Mouse (Mus musculus) neural tube, embryonic 15.5 days (tissue): ENCODE results near the gene Ppp1r3c. TPM values are rescaled to one million over a fixed set of nuclear protein-coding genes. Genes with fewer than 3 reads are reported as not detected.
A peak's percentile ranks its signal among the peaks of the same experiment; 100 is the strongest.
"Not testable (repeated sequence)": the region's sequence is repeated elsewhere in the genome, so short reads cannot be mapped to it uniquely, and the experiment has no call there.

ENCODE experiments used
- ATAC-seq: fragments of 200-750 bp; cut with Nextera tagmentation; 2 replicates; pipeline ENCODE4 v1.8.0; 2017; ENCODE audit warnings: mild to moderate bottlenecking, moderate TSS enrichment, moderate library complexity; ENCODE audit not compliant: low FRiP score
- H3K27ac ChIP-seq: fragments of 300-500 bp; sonication (generic); replicated peaks from 2 replicates; pipeline ENCODE4 v1.5.1; 2015; ENCODE audit warnings: mild to moderate bottlenecking, inconsistent platforms
- H3K27me3 ChIP-seq: fragments of 300-500 bp; sonication (generic); replicated peaks from 2 replicates; pipeline ENCODE4 v1.6.1; 2015; ENCODE audit warnings: inconsistent platforms
- H3K36me3 ChIP-seq: fragments of 300-500 bp; sonication (generic); 2 replicates; pipeline ENCODE4 v1.6.1; 2015; ENCODE audit warnings: inconsistent platforms
- H3K4me1 ChIP-seq: fragments of 300-500 bp; sonication (generic); 2 replicates; pipeline ENCODE4 v1.6.1; 2015; ENCODE audit warnings: inconsistent platforms
- H3K4me2 ChIP-seq: fragments of 300-500 bp; sonication (generic); 2 replicates; pipeline ENCODE4 v1.6.1; 2015; ENCODE audit warnings: inconsistent platforms, mild to moderate bottlenecking, moderate library complexity
- H3K4me3 ChIP-seq: fragments of 300-500 bp; sonication (generic); replicated peaks from 2 replicates; pipeline ENCODE4 v1.5.1; 2015; ENCODE audit warnings: mild to moderate bottlenecking, inconsistent platforms
- H3K9ac ChIP-seq: fragments of 300-500 bp; sonication (generic); replicated peaks from 2 replicates; pipeline ENCODE4 v1.6.1; 2015; ENCODE audit warnings: mild to moderate bottlenecking, inconsistent platforms
- H3K9me3 ChIP-seq: fragments of 300-500 bp; sonication (generic); replicated peaks from 2 replicates; pipeline ENCODE4 v1.6.1; 2016; ENCODE audit warnings: inconsistent platforms
- WGBS: fragments of 180-500 bp; shearing (Covaris S2); methylation state at CpG from one replicate; pipeline ENCODE4 v1.1.7; 2015; ENCODE audit warnings: mixed read lengths; 5-methylcytosine and 5-hydroxymethylcytosine counted together
- polyA plus RNA-seq: library from polyadenylated mRNA; unstranded; fragments of >200 nt; fragmentation: Nextera tagmentation; extraction: Ambion mirVana; gene quantifications from 2 replicates; pipeline ENCODE4 v1.2.1, GENCODE M21; 2015

The Ppp1r3c gene
- polyA plus RNA-seq, 1 experiment from 2014 or later, result 21.9 TPM

DNA sequence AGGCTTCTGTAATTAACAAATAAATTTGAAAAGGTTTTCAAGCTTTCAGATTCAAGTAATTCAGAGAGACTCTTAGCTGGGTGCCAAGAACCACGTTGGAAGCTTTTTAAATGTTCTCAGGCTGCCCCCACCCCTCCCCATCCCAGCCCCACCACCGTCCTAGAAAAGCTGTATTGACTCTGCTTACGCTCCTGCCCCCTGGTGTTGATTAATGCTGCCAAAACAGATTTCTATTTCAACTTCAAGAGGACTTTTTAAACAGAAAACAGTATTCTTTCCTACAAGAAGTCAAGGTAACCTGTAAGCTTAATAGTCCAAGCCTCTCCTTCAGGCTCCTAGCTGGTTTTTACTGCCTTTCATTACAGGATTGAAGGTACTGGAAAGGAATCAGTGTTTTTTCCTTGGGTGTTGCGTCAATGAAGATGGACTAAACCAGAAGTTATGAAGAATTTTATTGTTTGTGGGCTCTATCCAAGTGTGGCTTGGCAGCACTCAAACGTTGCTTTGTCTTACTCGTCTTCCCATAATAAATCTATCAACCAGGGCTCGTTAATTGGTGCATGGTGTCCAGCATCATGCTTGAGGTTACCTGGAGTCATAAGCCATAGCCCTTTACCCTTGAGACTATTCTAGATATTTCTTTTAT is 3.2 kb upstream of the Ppp1r3c start:
- Histone ChIP-seq H3K27me3 (no peaks in the 10 kb centered on the region), H3K9ac (no peak overlapping the region), H3K4me2 (no peak overlapping the region), H3K9me3 (no peaks in the 10 kb centered on the region), H3K4me3 (no peak overlapping the region), H3K4me1 (peaks cover 10% of the 10 kb centered on the region), H3K27ac (no peak overlapping the region), H3K36me3 (no peaks in the 10 kb centered on the region)
- no peak for ATAC-seq
- WGBS, result 50% methylated on average over 7 of the region's 7 CpGs

DNA sequence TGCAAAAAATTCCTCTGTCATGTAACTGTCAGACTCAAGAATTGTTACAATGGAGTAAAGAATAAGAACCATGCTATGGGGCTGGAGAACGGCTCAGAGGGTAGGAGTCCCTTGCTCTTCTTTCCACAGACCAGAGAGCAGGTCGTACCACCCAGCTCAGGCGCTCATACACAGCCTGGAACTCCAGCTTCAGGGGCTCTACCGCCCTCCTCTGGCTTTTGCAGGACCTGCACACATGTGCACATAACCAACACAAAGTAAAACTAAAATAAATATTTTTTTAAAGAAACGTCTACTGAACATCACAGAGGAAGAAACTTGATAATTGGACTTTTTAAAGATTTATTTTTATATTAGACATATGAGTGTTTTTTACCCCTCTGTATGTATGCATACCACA is 1.6 kb upstream of the Ppp1r3c start:
- no peaks in the 10 kb centered on the region for H3K27me3 ChIP-seq
- no peak overlapping the region for H3K4me2 ChIP-seq
- H3K4me1 ChIP-seq, result peaks cover 10% of the 10 kb centered on the region
- 0 out of 2 replicates have a peak, but pooled peaks cover 2% of the 10 kb centered on the region for H3K36me3 ChIP-seq
- no peaks in the 10 kb centered on the region for H3K9me3 ChIP-seq
- ATAC-seq, result no peak
- WGBS, result 87% methylated on average over 5 of the region's 5 CpGs
- H3K4me3 ChIP-seq, result no peak overlapping the region
- no peak overlapping the region for H3K27ac ChIP-seq
- no peak overlapping the region for H3K9ac ChIP-seq

DNA sequence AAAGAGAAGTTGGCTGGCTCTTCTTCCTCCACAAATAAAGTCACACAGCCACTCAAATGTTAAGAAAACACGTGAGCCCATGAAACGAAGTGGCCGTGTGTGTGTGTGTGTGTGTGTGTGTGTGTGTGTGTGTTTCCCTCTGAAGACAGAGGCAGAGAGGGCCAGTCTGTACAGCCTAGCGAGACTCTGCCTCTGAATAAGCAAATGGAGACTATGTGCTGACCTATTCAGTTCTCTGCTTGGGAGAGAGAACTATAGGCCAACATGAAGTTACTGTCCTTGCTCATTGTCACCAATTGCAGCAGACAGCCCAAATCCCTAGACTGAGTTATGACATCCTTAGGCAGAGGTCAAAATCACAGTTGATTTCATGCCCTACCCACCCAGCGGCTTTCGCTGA is 634 bp upstream of the Ppp1r3c start:
- Histone ChIP-seq H3K4me1 (peaks cover 10% of the 10 kb centered on the region), H3K27ac (peak overlapping the region; percentile 85), H3K27me3 (no peaks in the 10 kb centered on the region), H3K9me3 (no peaks in the 10 kb centered on the region), H3K36me3 (0 out of 2 replicates have a peak, but pooled peaks cover 2% of the 10 kb centered on the region), H3K4me2 (peak overlapping the region; percentile 86), H3K9ac (peak overlapping the region; percentile 69), H3K4me3 (peak overlapping the region; percentile 62)
- peak; percentile 68 for ATAC-seq
- 31% methylated on average over 6 of the region's 6 CpGs for WGBS

DNA sequence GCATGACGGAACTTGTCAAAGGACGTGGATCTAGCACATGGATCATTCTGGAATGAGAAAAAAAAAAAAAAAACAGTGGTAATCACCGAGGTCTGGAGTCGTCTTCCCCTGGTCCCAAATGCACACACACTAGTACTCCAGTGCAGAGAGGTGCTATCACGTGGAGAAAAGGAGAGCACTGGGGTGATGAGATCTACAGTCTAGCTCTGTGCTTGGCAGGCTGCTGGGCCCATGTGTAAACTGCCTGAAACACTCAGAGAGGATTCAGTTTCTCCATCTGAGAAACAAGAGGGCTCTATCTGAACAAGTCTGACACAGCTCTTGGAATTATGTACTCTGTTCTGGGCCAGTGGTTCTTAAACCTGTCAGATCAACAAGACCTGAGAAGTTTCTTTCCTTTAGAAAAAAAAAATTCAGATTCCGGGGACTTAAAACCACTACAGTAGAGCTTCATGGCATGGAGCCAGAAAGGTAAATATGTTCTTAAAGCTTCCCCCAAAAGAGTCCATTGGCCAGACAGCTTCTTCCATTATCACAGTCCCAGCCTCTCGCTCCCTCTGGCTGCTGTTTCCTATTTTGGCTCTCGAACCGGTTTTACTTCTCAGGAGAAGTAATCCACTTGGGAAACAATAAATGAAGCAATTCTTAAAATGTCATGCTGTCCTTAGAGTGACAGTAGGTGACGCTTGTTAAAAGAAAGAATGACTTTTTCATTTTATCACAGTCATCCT is 2.0 kb downstream of the Ppp1r3c start:
- Histone ChIP-seq H3K4me3 (peak overlapping the region; percentile 19), H3K9ac (no peak overlapping the region), H3K9me3 (no peaks in the 10 kb centered on the region), H3K4me2 (peak overlapping the region; percentile 86), H3K27me3 (no peaks in the 10 kb centered on the region), H3K27ac (no peak overlapping the region), H3K36me3 (0 out of 2 replicates have a peak, but pooled peaks cover 2% of the 10 kb centered on the region), H3K4me1 (peaks cover 10% of the 10 kb centered on the region)
- 83% methylated on average over 10 of the region's 10 CpGs for WGBS
- no peak for ATAC-seq

DNA sequence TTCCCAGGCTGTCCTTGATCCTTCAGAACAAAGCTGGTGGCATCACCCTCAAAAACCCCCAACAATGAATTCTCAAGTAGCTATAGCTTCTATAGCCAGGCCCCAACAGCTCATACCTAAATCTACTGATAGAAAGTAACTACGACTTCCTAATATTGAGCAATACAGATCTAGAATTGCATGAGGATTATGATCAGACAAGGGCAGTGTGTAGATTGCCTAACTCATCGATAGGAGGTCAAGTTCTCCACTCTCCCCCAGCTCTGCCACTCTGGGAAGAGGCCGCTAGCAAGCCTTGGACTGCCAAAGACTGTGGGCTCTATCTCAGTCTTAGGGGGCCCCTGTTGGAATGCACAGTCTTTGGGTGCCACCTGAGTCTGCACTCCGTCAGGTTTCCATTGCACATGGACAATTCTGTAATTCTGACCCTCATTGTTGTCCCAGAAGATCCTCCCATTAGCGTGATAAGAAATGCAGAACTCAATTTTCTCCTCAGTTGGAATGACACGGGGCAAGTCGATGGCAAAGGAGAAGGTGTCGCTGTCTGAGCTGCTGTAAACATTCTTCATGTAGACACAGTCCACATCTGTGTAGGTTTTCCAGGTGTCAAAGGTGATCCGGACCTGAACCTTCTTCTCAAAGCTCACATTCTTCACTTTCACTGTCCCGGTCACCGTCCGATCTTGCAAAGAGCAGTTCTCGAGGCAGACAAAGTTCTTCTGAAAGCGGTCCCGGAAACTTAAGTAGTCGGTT is 3.1 kb downstream of the Ppp1r3c start:
- Histone ChIP-seq H3K9ac (no peak overlapping the region), H3K4me1 (peaks cover 10% of the 10 kb centered on the region), H3K27me3 (no peaks in the 10 kb centered on the region), H3K27ac (no peak overlapping the region), H3K4me3 (no peak overlapping the region), H3K36me3 (0 out of 2 replicates have a peak, but pooled peaks cover 2% of the 10 kb centered on the region), H3K9me3 (no peaks in the 10 kb centered on the region), H3K4me2 (peak overlapping the region; percentile 86)
- no peak for ATAC-seq
- 94% methylated on average over 16 of the region's 16 CpGs for whole genome bisulfite sequencing

DNA sequence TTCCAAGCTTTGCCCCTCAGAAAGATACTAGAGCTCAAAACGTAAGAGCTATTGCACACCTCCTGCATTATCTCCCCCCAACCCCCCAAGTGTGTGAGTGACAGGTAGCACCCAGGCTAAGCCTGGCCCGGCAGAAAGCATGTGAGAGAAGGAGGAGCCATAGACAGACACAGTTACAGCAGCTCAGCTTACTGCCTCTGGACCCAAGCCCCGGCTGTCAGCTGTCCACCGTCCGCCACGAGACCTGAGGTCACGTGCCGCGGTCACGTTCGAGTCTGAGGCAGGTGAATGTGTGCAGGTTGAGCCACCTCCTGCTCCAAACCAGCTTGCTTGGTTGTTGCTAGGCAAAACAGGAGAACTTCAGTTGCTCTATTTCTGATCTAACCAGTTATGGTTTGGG is 5.1 kb downstream of the Ppp1r3c start:
- H3K4me3 ChIP-seq, result no peak overlapping the region
- H3K4me1 ChIP-seq, result peaks cover 4% of the 10 kb centered on the region; the same call in 1 of the 2 replicates
- 0 out of 2 replicates have a peak, but pooled peaks cover 2% of the 10 kb centered on the region for H3K36me3 ChIP-seq
- 91% methylated on average over 11 of the region's 11 CpGs for WGBS
- ATAC-seq, result no peak
- H3K9ac ChIP-seq, result no peak overlapping the region
- H3K27ac ChIP-seq, result no peak overlapping the region
- H3K9me3 ChIP-seq, result no peaks in the 10 kb centered on the region
- H3K4me2 ChIP-seq, result peak overlapping the region; percentile 3; the same call in 1 of the 2 replicates
- no peaks in the 10 kb centered on the region for H3K27me3 ChIP-seq

DNA sequence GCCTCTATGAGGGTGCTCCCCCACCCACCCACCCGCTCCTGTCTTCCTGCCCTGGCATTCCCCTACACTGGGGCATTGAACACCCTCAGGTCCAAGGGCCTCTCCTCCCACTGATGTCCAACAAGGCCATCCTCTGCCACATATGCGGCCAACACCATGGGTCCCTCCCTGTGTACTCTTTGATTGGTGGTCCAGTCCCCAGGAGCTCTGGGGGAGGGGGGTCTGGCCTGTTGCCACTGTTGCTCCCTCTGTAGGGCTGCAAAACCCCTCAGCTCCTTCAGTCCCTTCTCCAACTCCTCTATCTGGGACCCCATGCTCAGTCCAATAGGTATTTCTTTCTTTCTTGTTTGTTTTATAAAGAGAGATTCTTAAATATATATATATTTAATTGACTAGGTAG is 6.0 kb downstream of the Ppp1r3c start:
- H3K27ac ChIP-seq, H3K36me3 ChIP-seq, H3K4me3 ChIP-seq, H3K27me3 ChIP-seq, H3K9me3 ChIP-seq, H3K9ac ChIP-seq, H3K4me2 ChIP-seq, H3K4me1 ChIP-seq, ATAC-seq: not testable (repeated sequence)
- 72% methylated on average over 2 of the region's 2 CpGs for WGBS

DNA sequence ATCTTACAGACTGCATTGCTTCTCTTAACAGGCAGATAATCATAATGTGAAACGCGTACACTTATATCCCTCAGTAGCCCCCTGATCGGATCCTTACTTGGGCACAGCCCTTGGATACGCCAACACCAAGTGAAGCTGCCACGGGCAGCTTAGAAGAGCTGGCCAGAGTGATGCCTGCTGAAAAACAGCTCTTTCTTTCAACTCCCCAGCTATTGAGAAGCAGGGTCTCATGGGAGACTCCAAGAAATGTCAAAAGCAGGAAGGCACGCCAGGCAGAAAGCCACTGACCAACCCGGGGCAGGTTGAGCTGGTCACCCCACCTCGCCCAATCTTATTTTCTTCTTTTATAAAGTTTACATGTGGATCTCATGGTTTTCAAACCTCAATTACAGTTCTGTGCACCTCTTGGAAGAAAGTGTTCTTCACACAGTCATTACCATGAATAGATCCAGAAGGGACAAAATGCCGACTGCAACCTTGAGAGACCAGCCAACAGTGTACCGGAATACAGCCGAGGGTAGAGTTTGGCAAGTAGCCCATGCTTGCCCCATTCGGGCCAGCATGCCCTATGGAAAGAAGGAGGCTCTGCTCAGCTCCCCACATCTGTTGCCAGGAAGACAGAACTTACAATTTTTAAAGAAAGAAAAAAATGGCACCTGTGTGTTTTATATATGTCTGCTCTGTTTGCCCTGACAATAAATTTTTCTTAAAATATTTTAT is 7.6 kb downstream of the Ppp1r3c start:
- H3K9ac ChIP-seq, result no peak overlapping the region
- no peaks in the 10 kb centered on the region for H3K27me3 ChIP-seq
- no peak overlapping the region for H3K4me3 ChIP-seq
- H3K27ac ChIP-seq, result peak overlapping the region; percentile 23; the same call in 1 of the 2 replicates
- H3K36me3 ChIP-seq, result 0 out of 2 replicates have a peak, but pooled peaks cover 2% of the 10 kb centered on the region
- peak; percentile 38; the same call in 1 of the 2 replicates for ATAC-seq
- H3K9me3 ChIP-seq, result no peaks in the 10 kb centered on the region
- 86% methylated on average over 12 of the region's 12 CpGs for WGBS
- H3K4me2 ChIP-seq, result no peak overlapping the region
- H3K4me1 ChIP-seq, result no peaks in the 10 kb centered on the region

DNA sequence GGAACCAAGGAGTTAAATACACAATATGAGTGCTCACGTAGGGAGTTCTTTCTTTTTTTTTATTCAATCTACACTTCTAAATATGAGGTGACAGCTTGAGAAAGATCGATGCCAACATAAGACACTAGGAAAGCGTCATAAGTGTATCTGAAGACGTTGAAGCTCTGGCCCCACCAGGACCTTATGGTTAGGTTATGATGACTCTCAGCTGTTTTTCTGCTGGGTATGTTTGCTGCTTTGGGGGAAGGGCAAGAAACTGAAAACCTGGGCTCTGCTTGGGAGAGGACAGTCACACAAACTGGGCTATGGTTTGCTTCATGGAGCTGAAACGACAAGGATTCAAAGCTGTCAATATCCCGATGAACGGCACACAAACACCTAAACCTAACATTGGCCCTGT is 11.5 kb downstream of the Ppp1r3c start:
- WGBS, result 87% methylated on average over 7 of the region's 7 CpGs
- H3K36me3 ChIP-seq, result no peaks in the 10 kb centered on the region
- H3K27me3 ChIP-seq, result no peaks in the 10 kb centered on the region
- H3K27ac ChIP-seq, result no peak overlapping the region
- no peak for ATAC-seq
- no peak overlapping the region for H3K4me3 ChIP-seq
- H3K9me3 ChIP-seq, result no peaks in the 10 kb centered on the region
- no peak overlapping the region for H3K4me2 ChIP-seq
- H3K9ac ChIP-seq, result no peak overlapping the region
- no peaks in the 10 kb centered on the region for H3K4me1 ChIP-seq

DNA sequence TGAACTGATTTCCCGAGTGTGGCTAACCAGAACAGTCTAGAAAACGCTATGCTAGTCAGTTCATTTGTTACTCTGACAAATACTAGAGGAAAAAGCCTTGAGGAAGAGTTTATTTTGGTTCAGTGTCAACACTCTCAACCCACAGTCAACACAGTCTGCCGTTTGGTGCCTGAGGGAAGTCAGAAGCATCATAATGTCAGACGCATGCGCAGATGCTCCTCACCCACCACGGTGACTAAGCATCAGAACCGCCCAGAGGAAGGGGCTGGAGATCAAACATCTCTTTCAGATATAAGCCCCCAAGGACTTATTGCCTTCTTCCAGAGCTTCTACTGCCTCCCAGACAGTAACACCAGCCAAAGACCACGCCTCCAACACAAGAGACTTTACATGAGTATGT is 15.3 kb downstream of the Ppp1r3c start:
- no peak for ATAC-seq
- no peaks in the 10 kb centered on the region for H3K36me3 ChIP-seq
- H3K27ac ChIP-seq, result no peak overlapping the region
- H3K4me1 ChIP-seq, result no peaks in the 10 kb centered on the region
- H3K27me3 ChIP-seq, result no peaks in the 10 kb centered on the region
- H3K9me3 ChIP-seq, result no peaks in the 10 kb centered on the region
- 77% methylated on average over 8 of the region's 8 CpGs for WGBS
- H3K4me3 ChIP-seq, result no peak overlapping the region
- no peak overlapping the region for H3K9ac ChIP-seq
- no peak overlapping the region for H3K4me2 ChIP-seq

DNA sequence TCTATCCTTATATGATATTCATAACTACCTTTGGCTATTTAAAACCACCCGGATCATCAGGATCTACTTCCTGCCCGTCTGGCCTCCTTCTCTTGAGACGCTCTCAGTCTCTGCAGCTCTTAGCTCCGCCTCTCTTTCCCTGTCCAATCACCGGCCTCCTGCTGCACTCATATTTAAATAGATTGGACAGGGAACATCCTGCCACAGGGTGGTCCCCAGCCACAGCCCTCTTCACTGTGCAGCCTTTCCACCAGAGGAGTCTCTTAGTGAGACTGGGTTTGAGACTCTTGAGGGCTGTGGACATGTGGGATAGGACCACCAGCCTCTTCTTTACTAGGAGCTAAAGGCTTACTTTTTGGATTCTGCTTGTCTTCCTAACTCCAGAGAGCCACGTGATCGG is 20.2 kb downstream of the Ppp1r3c start:
- no peak overlapping the region for H3K4me2 ChIP-seq
- H3K36me3 ChIP-seq, result no peaks in the 10 kb centered on the region
- H3K27ac ChIP-seq, result no peak overlapping the region
- no peak overlapping the region for H3K9ac ChIP-seq
- no peak overlapping the region for H3K4me3 ChIP-seq
- H3K27me3 ChIP-seq, result no peaks in the 10 kb centered on the region
- no peaks in the 10 kb centered on the region for H3K4me1 ChIP-seq
- 72% methylated on average over 7 of the region's 7 CpGs for WGBS
- ATAC-seq, result no peak
- H3K9me3 ChIP-seq, result no peaks in the 10 kb centered on the region
